Mouse (Mus musculus): ENCODE data around the gene Inpp5k. TPM values are rescaled to one million over a fixed set of nuclear protein-coding genes. Genes with fewer than 3 reads are reported as not detected.

Gene Inpp5k
- polyA plus RNA-seq, 1 experiment from 2014 or later: 20.6 TPM

GRCm38 (mm10) chr11:75587493-75588284, 43.1 kb upstream of the Inpp5k start, which contains the start of gene Pitpna:
TSS of gene Pitpna (plus strand) at chr11:75588097.
- Histone ChIP-seq H3K9ac (ENCODE audit: low read depth, low read length) (peak within 1 kb of the TSS; percentile 95), H3K4me1 (replicated peaks; ENCODE audit: control insufficient read depth, insufficient read depth, low read length) (peaks cover 20% of the 10 kb centered on the region; the same call in 1 of the 2 replicates), H3K27ac (ENCODE audit: low read depth, low read length) (peak within 1 kb of the TSS; percentile 97), H3K4me2 (replicated peaks; ENCODE audit: low read depth) (peak within 1 kb of the TSS; percentile 92), H3K4me3 (ENCODE audit: low read depth, low read length) (peak within 1 kb of the TSS; percentile 93), H3K27me3 (replicated peaks; ENCODE audit: control insufficient read depth, insufficient read depth, low read length) (no peaks in the 10 kb centered on the region), H3K36me3 (ENCODE audit: control insufficient read depth, insufficient read depth) (peaks cover 14% of the 10 kb centered on the region; the same call in 1 of the 2 replicates), H3K9me3 (ENCODE audit: control insufficient read depth) (no peaks in the 10 kb centered on the region)
- peak; percentile 71 for ATAC-seq
- 4% methylated on average over 49 of the region's 49 CpGs for WGBS
- TF ChIP-seq CTCF (IDR thresholded peaks at IDR 0.05; ENCODE audit: low read depth): peak; percentile 47

GRCm38 (mm10) chr11:75588285-75588941, 42.4 kb upstream of the Inpp5k start:
- peak overlapping the region; percentile 95 for H3K9ac ChIP-seq (ENCODE audit: low read depth, low read length)
- peak overlapping the region; percentile 97 for H3K27ac ChIP-seq (ENCODE audit: low read depth, low read length)
- no peaks in the 10 kb centered on the region for H3K9me3 ChIP-seq (ENCODE audit: control insufficient read depth)
- no peak for TF ChIP-seq CTCF (IDR thresholded peaks at IDR 0.05; ENCODE audit: low read depth)
- peak overlapping the region; percentile 92 for H3K4me2 ChIP-seq (replicated peaks; ENCODE audit: low read depth)
- ATAC-seq: peak; percentile 32
- peak overlapping the region; percentile 93 for H3K4me3 ChIP-seq (ENCODE audit: low read depth, low read length)
- H3K4me1 ChIP-seq (replicated peaks; ENCODE audit: control insufficient read depth, insufficient read depth, low read length): peaks cover 20% of the 10 kb centered on the region; the same call in 1 of the 2 replicates
- under 1% methylated on average over 37 of the region's 37 CpGs for WGBS
- peaks cover 14% of the 10 kb centered on the region; the same call in 1 of the 2 replicates for H3K36me3 ChIP-seq (ENCODE audit: control insufficient read depth, insufficient read depth)
- no peaks in the 10 kb centered on the region for H3K27me3 ChIP-seq (replicated peaks; ENCODE audit: control insufficient read depth, insufficient read depth, low read length)

- Histone ChIP-seq H3K4me3 (ENCODE audit: low read depth, low read length) (no peak overlapping the region), H3K4me1 (replicated peaks; ENCODE audit: control insufficient read depth, insufficient read depth, low read length) (0 out of 2 replicates have a peak, but pooled peaks cover 11% of the 10 kb centered on the region), H3K27me3 (replicated peaks; ENCODE audit: control insufficient read depth, insufficient read depth, low read length) (no peaks in the 10 kb centered on the region), H3K9me3 (ENCODE audit: control insufficient read depth) (no peaks in the 10 kb centered on the region), H3K4me2 (replicated peaks; ENCODE audit: low read depth) (peak overlapping the region; percentile 28), H3K27ac (ENCODE audit: low read depth, low read length) (peak overlapping the region; percentile 86), H3K36me3 (ENCODE audit: control insufficient read depth, insufficient read depth) (peaks cover 50% of the 10 kb centered on the region), H3K9ac (ENCODE audit: low read depth, low read length) (no peak overlapping the region)
- ATAC-seq: peak; percentile 52
- WGBS: 35% methylated on average over 5 of the region's 5 CpGs
- no peak for TF ChIP-seq CTCF (IDR thresholded peaks at IDR 0.05; ENCODE audit: low read depth)
Measured at GRCm38 (mm10) chr11:75592612-75593011, 38.2 kb upstream of the Inpp5k start.

- 79% methylated on average over 9 of the region's 9 CpGs for WGBS
- H3K4me2 ChIP-seq (replicated peaks; ENCODE audit: low read depth): no peak overlapping the region
- no peak for ATAC-seq
Measured at GRCm38 (mm10) chr11:75594431-75594830, 36.4 kb upstream of the Inpp5k start.

GRCm38 (mm10) chr11:75595404-75595803, 35.4 kb upstream of the Inpp5k start:
- no peaks in the 10 kb centered on the region for H3K27me3 ChIP-seq (replicated peaks; ENCODE audit: control insufficient read depth, insufficient read depth, low read length)
- peak overlapping the region; percentile 66 for H3K27ac ChIP-seq (ENCODE audit: low read depth, low read length)
- H3K36me3 ChIP-seq (ENCODE audit: control insufficient read depth, insufficient read depth): peaks cover 63% of the 10 kb centered on the region
- TF ChIP-seq CTCF (IDR thresholded peaks at IDR 0.05; ENCODE audit: low read depth): no peak
- no peak overlapping the region for H3K9ac ChIP-seq (ENCODE audit: low read depth, low read length)
- no peak overlapping the region for H3K4me3 ChIP-seq (ENCODE audit: low read depth, low read length)
- 0 out of 2 replicates have a peak, but pooled peaks cover 3% of the 10 kb centered on the region for H3K4me1 ChIP-seq (replicated peaks; ENCODE audit: control insufficient read depth, insufficient read depth, low read length)
- 52% methylated on average over 2 of the region's 2 CpGs for WGBS
- peak; percentile 53; the same call in 1 of the 2 replicates for ATAC-seq
- H3K4me2 ChIP-seq (replicated peaks; ENCODE audit: low read depth): no peak overlapping the region
- no peaks in the 10 kb centered on the region for H3K9me3 ChIP-seq (ENCODE audit: control insufficient read depth)

More at GRCm38 (mm10) chr11:75594431-75594830, 36.4 kb upstream of the Inpp5k start:
- H3K9ac ChIP-seq (ENCODE audit: low read depth, low read length): no peak overlapping the region
- no peaks in the 10 kb centered on the region for H3K9me3 ChIP-seq (ENCODE audit: control insufficient read depth)
- H3K4me3 ChIP-seq (ENCODE audit: low read depth, low read length): no peak overlapping the region
- 0 out of 2 replicates have a peak, but pooled peaks cover 3% of the 10 kb centered on the region for H3K4me1 ChIP-seq (replicated peaks; ENCODE audit: control insufficient read depth, insufficient read depth, low read length)
- TF ChIP-seq CTCF (IDR thresholded peaks at IDR 0.05; ENCODE audit: low read depth): no peak
- no peaks in the 10 kb centered on the region for H3K27me3 ChIP-seq (replicated peaks; ENCODE audit: control insufficient read depth, insufficient read depth, low read length)
- peak overlapping the region; percentile 66 for H3K27ac ChIP-seq (ENCODE audit: low read depth, low read length)
- peaks cover 64% of the 10 kb centered on the region for H3K36me3 ChIP-seq (ENCODE audit: control insufficient read depth, insufficient read depth)

- peak overlapping the region; percentile 17; the same call in 1 of the 2 replicates for H3K27ac ChIP-seq (ENCODE audit: low read depth, low read length)
- H3K9ac ChIP-seq (ENCODE audit: low read depth, low read length): no peak overlapping the region
- H3K36me3 ChIP-seq (ENCODE audit: control insufficient read depth, insufficient read depth): peaks cover 67% of the 10 kb centered on the region
Measured at GRCm38 (mm10) chr11:75595816-75596215, 35.0 kb upstream of the Inpp5k start.

More at GRCm38 (mm10) chr11:75595816-75596215, 35.0 kb upstream of the Inpp5k start:
- Histone ChIP-seq H3K4me3 (ENCODE audit: low read depth, low read length) (no peak overlapping the region), H3K9me3 (ENCODE audit: control insufficient read depth) (no peaks in the 10 kb centered on the region), H3K27me3 (replicated peaks; ENCODE audit: control insufficient read depth, insufficient read depth, low read length) (no peaks in the 10 kb centered on the region), H3K4me1 (replicated peaks; ENCODE audit: control insufficient read depth, insufficient read depth, low read length) (0 out of 2 replicates have a peak, but pooled peaks cover 3% of the 10 kb centered on the region), H3K4me2 (replicated peaks; ENCODE audit: low read depth) (no peak overlapping the region)
- ATAC-seq: no peak
- 77% methylated on average over 7 of the region's 7 CpGs for WGBS
- no peak for TF ChIP-seq CTCF (IDR thresholded peaks at IDR 0.05; ENCODE audit: low read depth)

Measured in intestine, postnatal 0 days (tissue).